Mouse (Mus musculus) neural tube, embryonic 11.5 days (tissue): ENCODE results near the gene Oxct1. TPM values are rescaled to one million over a fixed set of nuclear protein-coding genes. Genes with fewer than 3 reads are reported as not detected.

ENCODE experiments used
- ATAC-seq: fragments of 200-750 bp; cut with Nextera tagmentation; 2 replicates; pipeline ENCODE4 v1.8.0; 2017; ENCODE audit warnings: moderate number of reproducible peaks, mild to moderate bottlenecking, moderate TSS enrichment, moderate library complexity; ENCODE audit not compliant: insufficient read depth, low FRiP score, low TSS enrichment
- DNase-seq: peaks from one replicate; pipeline ENCODE4 v3.0.0-alpha.2; 2015; ENCODE audit warnings: low spot score
- H3K27ac ChIP-seq: fragments of 300-500 bp; sonication (generic); 2 replicates; pipeline ENCODE4 v1.5.1; 2014; ENCODE audit warnings: low read depth, mild to moderate bottlenecking, low read length
- H3K27me3 ChIP-seq: fragments of 300-500 bp; sonication (generic); 2 replicates; pipeline ENCODE4 v1.6.1; 2014; ENCODE audit warnings: mild to moderate bottlenecking, low read length, mixed read lengths; ENCODE audit not compliant: control insufficient read depth, insufficient read depth
- H3K36me3 ChIP-seq: fragments of 300-500 bp; sonication (generic); 2 replicates; pipeline ENCODE4 v1.6.1; 2014; ENCODE audit warnings: mild to moderate bottlenecking, low read length, moderate library complexity, mixed read lengths; ENCODE audit not compliant: control insufficient read depth, insufficient read depth
- H3K4me1 ChIP-seq: fragments of 300-500 bp; sonication (generic); 2 replicates; pipeline ENCODE4 v1.6.1; 2014; ENCODE audit warnings: low read length, mixed read lengths; ENCODE audit not compliant: control insufficient read depth, insufficient read depth
- H3K4me2 ChIP-seq: fragments of 300-500 bp; sonication (generic); 2 replicates; pipeline ENCODE4 v1.6.1; 2014; ENCODE audit warnings: low read depth, mild to moderate bottlenecking, moderate library complexity
- H3K4me3 ChIP-seq: fragments of 300-500 bp; sonication (generic); 2 replicates; pipeline ENCODE4 v1.5.1; 2014; ENCODE audit warnings: low read depth, low read length
- H3K9ac ChIP-seq: fragments of 300-500 bp; sonication (generic); 2 replicates; pipeline ENCODE4 v1.6.1; 2014; ENCODE audit warnings: mild to moderate bottlenecking, low read length
- H3K9me3 ChIP-seq: fragments of 300-500 bp; sonication (generic); 2 replicates; pipeline ENCODE4 v1.6.1; 2016; ENCODE audit warnings: low read length; ENCODE audit not compliant: control insufficient read depth
- WGBS: fragments of 180-500 bp; shearing (Covaris S2); extraction: QIAGEN DNeasy Blood & Tissue Kit; methylation state at CpG from one replicate; pipeline ENCODE4 v1.1.7; 2014; 5-methylcytosine and 5-hydroxymethylcytosine counted together
- polyA plus RNA-seq: library from polyadenylated mRNA; unstranded; fragments of >200 nt; fragmentation: Nextera tagmentation; extraction: Ambion mirVana; gene quantifications from 2 replicates; pipeline ENCODE4 v1.2.1, GENCODE M21; 2014

Gene Oxct1
- polyA plus RNA-seq, 1 experiment from 2014 or later: 163 TPM

DNA sequence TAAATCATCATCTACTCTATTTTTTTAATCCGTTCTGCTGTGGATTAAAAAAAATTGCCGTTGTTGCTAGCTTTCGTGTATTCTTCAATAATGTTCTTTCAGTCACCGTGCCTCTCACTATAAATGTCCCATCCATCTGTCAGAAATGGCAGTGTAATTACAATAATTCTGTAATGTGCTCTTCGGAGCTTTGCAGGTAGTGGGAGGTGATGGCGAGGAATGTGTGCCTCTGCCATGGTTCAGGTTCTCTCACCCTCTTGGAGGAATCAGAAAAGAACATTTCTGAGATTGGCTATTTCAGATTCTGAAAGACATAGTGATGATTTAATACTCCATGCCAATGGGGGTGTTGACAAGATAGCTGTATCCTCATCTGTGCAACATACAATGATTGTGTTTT lies 93.8 kb downstream of the Oxct1 start:
- WGBS: 90% methylated on average over 6 of the region's 6 CpGs
- Histone ChIP-seq H3K27me3 (no peaks in the 10 kb centered on the region), H3K4me3 (no peak overlapping the region), H3K4me2 (no peak overlapping the region), H3K36me3 (no peaks in the 10 kb centered on the region), H3K9me3 (no peaks in the 10 kb centered on the region), H3K4me1 (no peaks in the 10 kb centered on the region), H3K27ac (no peak overlapping the region), H3K9ac (no peak overlapping the region)
- no peak for ATAC-seq
- DNase-seq: no peak

DNA sequence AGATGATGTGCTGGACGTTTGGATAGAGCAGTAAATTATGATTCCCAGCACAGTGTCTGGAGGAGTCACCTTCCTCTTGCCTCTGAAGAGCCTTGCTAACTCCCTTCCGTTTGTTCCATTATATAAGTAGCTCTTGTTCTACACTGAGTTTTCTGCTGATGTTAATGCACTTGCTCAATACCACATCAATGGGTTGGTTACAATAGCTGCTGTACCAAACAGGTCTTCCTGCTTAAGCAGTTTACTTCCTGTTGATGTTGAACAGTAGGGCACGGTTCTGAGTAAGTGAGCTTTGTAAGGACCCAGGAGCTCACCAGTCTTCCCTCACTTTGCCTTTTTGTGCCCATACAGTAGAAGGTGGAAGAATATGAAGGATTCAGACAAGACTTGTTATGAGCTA lies 98.5 kb downstream of the Oxct1 start:
- no peak overlapping the region for H3K27ac ChIP-seq
- WGBS: 54% methylated on average over 3 of the region's 3 CpGs
- H3K9me3 ChIP-seq: no peaks in the 10 kb centered on the region
- DNase-seq: no peak
- no peak for ATAC-seq
- H3K9ac ChIP-seq: no peak overlapping the region
- no peaks in the 10 kb centered on the region for H3K4me1 ChIP-seq
- no peak overlapping the region for H3K4me3 ChIP-seq
- H3K36me3 ChIP-seq: no peaks in the 10 kb centered on the region; the same call in 1 of the 2 replicates
- H3K4me2 ChIP-seq: no peak overlapping the region
- H3K27me3 ChIP-seq: no peaks in the 10 kb centered on the region

DNA sequence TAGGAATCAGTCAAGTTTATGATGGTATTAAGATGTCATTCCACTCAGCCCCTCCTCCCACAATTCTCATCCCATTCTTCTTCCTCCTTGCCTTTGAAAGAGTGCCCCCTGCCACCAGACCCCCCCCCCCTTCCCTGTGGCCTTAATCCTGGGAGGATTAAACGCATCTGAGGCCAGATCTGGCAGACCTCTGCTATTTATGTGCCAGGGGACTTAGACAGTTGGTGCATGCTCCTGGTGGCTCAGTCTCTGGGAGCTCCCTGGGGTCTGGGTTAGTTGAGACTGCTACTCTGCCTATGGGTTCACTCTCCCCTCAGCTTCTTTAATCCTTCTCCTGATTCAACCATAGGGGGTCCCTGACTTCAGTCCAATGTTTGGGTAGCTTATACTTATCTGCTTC lies 112.3 kb downstream of the Oxct1 start:
- 31% methylated on average over 1 of the region's 1 CpGs for WGBS
- no peak overlapping the region for H3K4me2 ChIP-seq
- H3K9ac ChIP-seq: no peak overlapping the region
- no peaks in the 10 kb centered on the region for H3K4me1 ChIP-seq
- DNase-seq: no peak
- H3K27ac ChIP-seq: no peak overlapping the region
- H3K27me3 ChIP-seq: no peaks in the 10 kb centered on the region
- H3K36me3 ChIP-seq: no peaks in the 10 kb centered on the region
- no peak for ATAC-seq
- H3K9me3 ChIP-seq: no peaks in the 10 kb centered on the region
- H3K4me3 ChIP-seq: no peak overlapping the region

DNA sequence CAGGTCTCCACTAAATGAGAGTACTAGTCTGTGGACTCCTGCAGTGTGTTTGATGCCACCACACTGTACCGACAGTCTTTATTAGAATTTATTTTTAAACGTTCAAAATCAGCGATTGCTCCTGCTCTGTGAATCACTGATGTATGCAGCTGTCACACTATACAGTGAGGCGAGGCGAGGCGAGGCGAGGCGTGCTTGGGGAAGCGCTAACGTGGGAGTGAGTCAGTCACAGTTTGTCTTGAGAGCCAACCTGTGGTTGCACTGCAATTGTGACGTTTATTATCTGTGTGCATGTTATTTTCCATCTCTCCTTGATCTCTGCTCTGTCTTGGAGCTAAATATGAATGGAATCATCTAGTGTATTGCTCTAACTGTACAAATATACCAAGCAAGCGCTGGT lies 113.3 kb downstream of the Oxct1 start:
- DNase-seq (no peak), ATAC-seq (no peak)
- Histone ChIP-seq H3K27ac (no peak overlapping the region), H3K36me3 (no peaks in the 10 kb centered on the region), H3K4me2 (no peak overlapping the region), H3K4me3 (no peak overlapping the region), H3K4me1 (no peaks in the 10 kb centered on the region), H3K27me3 (no peaks in the 10 kb centered on the region), H3K9me3 (no peaks in the 10 kb centered on the region), H3K9ac (no peak overlapping the region)
- WGBS: 91% methylated on average over 12 of the region's 12 CpGs

DNA sequence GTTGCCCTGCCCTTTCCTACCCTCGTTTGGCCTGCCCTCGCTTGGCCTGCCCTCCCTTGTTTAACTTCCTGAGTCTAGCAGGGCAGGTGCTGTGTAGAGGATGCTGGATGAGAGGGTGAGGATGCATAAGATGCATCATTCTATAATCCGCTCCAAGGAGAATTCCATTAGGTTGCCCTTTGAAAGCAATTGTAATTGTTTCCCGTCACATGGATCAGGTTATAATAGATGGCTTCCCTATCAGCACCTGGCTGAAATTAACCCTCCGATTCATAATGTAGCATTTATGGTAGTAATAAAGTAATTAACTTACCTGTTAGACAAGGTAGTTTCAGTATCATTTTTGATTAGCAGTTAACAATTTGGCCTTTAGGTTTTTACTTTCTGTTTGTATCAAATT lies 119.2 kb downstream of the Oxct1 start:
- WGBS: 88% methylated on average over 5 of the region's 5 CpGs
- Histone ChIP-seq H3K27me3 (no peaks in the 10 kb centered on the region), H3K9ac (no peak overlapping the region), H3K36me3 (no peaks in the 10 kb centered on the region), H3K4me1 (no peaks in the 10 kb centered on the region), H3K9me3 (no peaks in the 10 kb centered on the region), H3K27ac (no peak overlapping the region), H3K4me2 (no peak overlapping the region), H3K4me3 (no peak overlapping the region)
- no peak for ATAC-seq
- no peak for DNase-seq

DNA sequence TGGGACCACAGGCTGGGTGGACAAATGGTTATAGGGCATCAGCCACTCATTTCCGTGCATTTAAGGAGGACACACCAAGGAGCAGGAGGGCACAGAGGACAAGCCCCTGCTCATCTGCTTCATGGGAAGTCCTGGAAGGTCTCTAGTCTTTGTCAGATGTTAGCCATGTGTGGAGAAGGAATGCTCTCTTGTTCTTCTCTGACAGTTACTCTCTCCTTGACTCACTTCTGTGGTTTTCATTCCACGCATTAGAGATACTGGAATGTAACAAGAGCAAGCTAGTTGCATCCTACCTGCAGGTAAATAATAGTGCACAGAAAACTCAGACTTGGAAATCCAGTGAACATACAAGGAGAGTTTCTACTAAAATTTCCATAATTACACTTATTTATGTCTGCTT lies 121.5 kb downstream of the Oxct1 start:
- no peak overlapping the region for H3K27ac ChIP-seq
- no peaks in the 10 kb centered on the region for H3K4me1 ChIP-seq
- no peak overlapping the region for H3K4me3 ChIP-seq
- H3K36me3 ChIP-seq: no peaks in the 10 kb centered on the region
- H3K27me3 ChIP-seq: no peaks in the 10 kb centered on the region
- DNase-seq (no peak), ATAC-seq (no peak)
- H3K4me2 ChIP-seq: no peak overlapping the region
- no peaks in the 10 kb centered on the region for H3K9me3 ChIP-seq
- no peak overlapping the region for H3K9ac ChIP-seq
- 87% methylated on average over 2 of the region's 2 CpGs for WGBS

DNA sequence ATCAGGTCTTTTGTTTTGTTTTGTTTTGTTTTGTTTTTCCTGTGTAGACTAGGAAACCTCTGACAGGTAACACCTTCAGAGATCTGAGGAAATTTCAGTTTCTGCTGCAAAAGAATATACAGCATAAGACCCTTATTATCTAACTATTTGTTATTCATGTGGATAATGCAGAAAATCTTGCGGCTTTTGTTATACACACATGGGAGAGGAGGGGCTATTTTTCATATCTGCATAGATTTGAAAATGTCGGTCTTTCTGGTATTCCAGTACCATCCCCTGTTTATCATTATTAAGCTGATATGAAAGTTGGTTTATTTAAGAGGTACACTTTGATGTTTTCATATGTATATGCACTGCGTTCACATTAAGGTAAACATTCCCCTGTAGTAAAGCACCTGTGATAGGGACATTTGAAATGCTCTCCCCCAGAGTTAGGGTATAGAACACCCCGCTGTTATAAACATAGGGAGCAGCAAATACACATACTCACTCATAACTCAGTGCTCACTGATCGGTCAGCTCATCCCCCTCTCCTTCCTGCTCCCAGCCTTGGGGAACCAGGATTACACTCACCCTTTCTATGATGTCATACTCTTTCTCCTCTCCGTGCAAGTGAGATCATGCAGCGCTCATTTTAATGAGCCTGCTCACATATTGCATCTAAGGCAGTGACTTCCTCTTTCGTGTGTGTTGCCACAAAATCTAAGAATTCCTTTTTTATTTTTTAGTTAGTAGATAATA lies 122.6 kb downstream of the Oxct1 start:
- DNase-seq (no peak), ATAC-seq (no peak)
- Histone ChIP-seq H3K27ac (no peak overlapping the region), H3K27me3 (no peaks in the 10 kb centered on the region), H3K4me3 (no peak overlapping the region), H3K9ac (no peak overlapping the region), H3K4me2 (no peak overlapping the region), H3K9me3 (no peaks in the 10 kb centered on the region), H3K4me1 (no peaks in the 10 kb centered on the region), H3K36me3 (no peaks in the 10 kb centered on the region)
- 94% methylated on average over 8 of the region's 8 CpGs for WGBS

DNA sequence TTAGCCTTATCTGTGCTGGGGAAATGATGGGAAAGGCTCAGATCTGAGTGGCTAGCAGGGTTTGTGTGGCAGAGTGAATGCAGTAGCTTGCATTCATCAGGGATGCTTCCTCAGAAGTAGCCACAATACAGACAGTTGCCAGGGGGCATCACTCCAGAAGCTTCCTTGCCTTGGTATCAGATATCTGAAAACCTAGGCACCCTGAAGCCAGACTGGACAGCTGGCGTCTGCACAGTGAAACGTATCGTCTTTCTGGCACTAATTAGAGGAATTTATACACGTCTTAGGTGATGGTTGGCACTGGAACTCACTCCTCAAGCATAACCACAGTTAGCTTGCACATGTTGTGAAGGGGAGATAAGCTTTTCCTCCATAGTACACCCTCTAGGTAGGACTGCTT lies 128.5 kb downstream of the Oxct1 start:
- Histone ChIP-seq H3K9ac (no peak overlapping the region), H3K9me3 (no peaks in the 10 kb centered on the region), H3K4me1 (no peaks in the 10 kb centered on the region), H3K36me3 (no peaks in the 10 kb centered on the region), H3K27me3 (no peaks in the 10 kb centered on the region), H3K27ac (no peak overlapping the region), H3K4me2 (no peak overlapping the region), H3K4me3 (no peak overlapping the region)
- no peak for DNase-seq
- WGBS: 84% methylated on average over 4 of the region's 4 CpGs
- no peak for ATAC-seq

DNA sequence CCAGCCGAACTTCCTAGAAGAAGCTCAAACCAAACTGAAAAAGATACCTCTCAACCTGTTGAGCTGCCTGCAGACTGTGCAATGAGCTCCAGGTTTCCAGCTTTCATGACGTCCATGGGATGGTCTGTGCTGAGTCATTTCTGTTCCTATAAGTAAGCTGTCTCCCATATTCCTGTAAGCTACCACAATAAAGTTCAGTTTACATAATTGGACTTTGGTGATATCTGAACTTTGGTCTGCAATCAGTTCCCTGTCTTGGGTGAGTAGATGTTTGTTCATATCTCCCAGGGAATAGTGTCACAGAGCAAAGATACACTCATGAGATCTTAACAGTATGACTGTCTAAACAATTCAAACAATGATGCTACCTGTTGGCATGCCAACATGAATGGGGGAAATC lies 141.8 kb downstream of the Oxct1 start:
- no peaks in the 10 kb centered on the region for H3K36me3 ChIP-seq
- no peaks in the 10 kb centered on the region for H3K4me1 ChIP-seq
- H3K9ac ChIP-seq: no peak overlapping the region
- DNase-seq: no peak
- ATAC-seq: no peak
- no peak overlapping the region for H3K27ac ChIP-seq
- H3K27me3 ChIP-seq: no peaks in the 10 kb centered on the region
- H3K4me3 ChIP-seq: no peak overlapping the region
- WGBS: 87% methylated on average over 2 of the region's 2 CpGs
- no peak overlapping the region for H3K4me2 ChIP-seq
- no peaks in the 10 kb centered on the region for H3K9me3 ChIP-seq
